Mouse (Mus musculus) ES-E14 (cell line): ENCODE measurements around the gene Tmed8.

Experiments
- CHD2 ChIP-seq: IDR thresholded peaks from 2 replicates; pipeline ENCODE4 v1.6.1; 2014; ENCODE audit warnings: mild to moderate bottlenecking, low read depth, low read length, inconsistent platforms
- HCFC1 ChIP-seq: IDR thresholded peaks from 2 replicates; pipeline ENCODE4 v1.6.1; 2012; ENCODE audit warnings: low read length, inconsistent platforms, borderline replicate concordance; ENCODE audit not compliant: insufficient read depth
- MAFK ChIP-seq: IDR thresholded peaks from 2 replicates; pipeline ENCODE4 v1.6.1; 2014; ENCODE audit warnings: mild to moderate bottlenecking, low read depth, low read length, inconsistent platforms; ENCODE audit not compliant: insufficient read depth
- ZC3H11A ChIP-seq: IDR thresholded peaks from 2 replicates; pipeline ENCODE4 v1.6.1; 2012; ENCODE audit warnings: low read depth, mild to moderate bottlenecking, inconsistent platforms, low read length, borderline replicate concordance
- ZNF384 ChIP-seq: IDR thresholded peaks from 2 replicates; pipeline ENCODE4 v1.6.1; 2012; ENCODE audit warnings: low read depth, low read length, inconsistent platforms

DNA sequence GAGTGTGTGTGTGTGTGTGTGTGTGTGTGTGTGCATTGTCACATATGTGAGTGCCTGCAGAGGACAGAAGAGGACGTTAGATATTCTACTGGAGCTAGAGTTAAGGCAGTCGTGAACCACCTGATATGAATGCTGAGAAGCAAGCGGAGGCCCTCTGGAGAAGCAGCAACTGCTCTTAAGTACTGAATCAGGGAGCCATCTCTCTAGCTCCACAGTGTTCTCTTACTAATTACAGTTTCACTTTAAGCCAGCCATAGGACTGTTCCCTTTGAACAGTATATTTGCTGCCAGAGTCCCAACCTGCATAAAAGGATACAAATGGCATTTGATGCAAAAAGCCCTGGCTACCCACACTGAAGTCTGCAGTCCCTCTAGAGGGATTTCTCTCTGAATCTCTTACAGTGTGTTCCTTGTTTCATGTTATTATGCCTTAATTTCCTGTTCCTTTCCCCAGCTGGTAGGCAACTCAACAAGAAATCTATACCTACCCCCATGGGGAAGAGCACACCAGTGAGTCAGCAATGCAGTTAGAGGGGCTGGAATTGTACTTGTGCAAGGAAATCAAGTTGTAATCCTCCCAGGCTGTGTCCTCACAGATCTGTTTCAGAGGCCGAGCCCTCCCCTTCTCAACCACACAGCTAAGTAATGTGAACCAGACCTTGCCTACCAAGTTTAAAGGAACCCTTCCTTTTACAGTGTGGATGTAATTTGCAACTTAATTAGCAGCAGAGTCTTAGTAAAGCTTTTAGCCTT lies 24.9 kb downstream of the Tmed8 start:
- TF ChIP-seq MAFK (no peak), CHD2 (no peak), ZC3H11A (no peak), ZNF384 (no peak), HCFC1 (no peak)
